Mouse (Mus musculus) kidney, adult 2 months (tissue): ENCODE data around the gene Hspb7. TPM values are rescaled to one million over a fixed set of nuclear protein-coding genes. Genes with fewer than 3 reads are reported as not detected.

Experiments
- DNase-seq: peaks from one replicate; pipeline ENCODE4 v3.0.0; 2021
- H3K27ac ChIP-seq: fragments of 200-500 bp; 2 replicates; pipeline ENCODE4 v1.5.1; 2012; ENCODE audit warnings: low read depth, low read length, control low read depth, inconsistent platforms; ENCODE audit not compliant: insufficient read depth
- H3K27me3 ChIP-seq: fragments of 200-500 bp; replicated peaks from 2 replicates; pipeline ENCODE4 v1.6.1; 2012; ENCODE audit warnings: mild to moderate bottlenecking, moderate library complexity, low read length, inconsistent platforms; ENCODE audit not compliant: control insufficient read depth, insufficient read depth
- H3K36me3 ChIP-seq: fragments of 200-500 bp; 2 replicates; pipeline ENCODE4 v1.6.1; 2012; ENCODE audit warnings: mild to moderate bottlenecking, moderate library complexity, low read length, inconsistent platforms; ENCODE audit not compliant: control insufficient read depth, insufficient read depth
- H3K4me1 ChIP-seq: fragments of 200-500 bp; 2 replicates; pipeline ENCODE4 v1.6.1; 2011; ENCODE audit warnings: low read length; ENCODE audit not compliant: control insufficient read depth, insufficient read depth
- H3K4me3 ChIP-seq: fragments of 200-500 bp; 2 replicates; pipeline ENCODE4 v1.5.1; 2011; ENCODE audit warnings: mild to moderate bottlenecking, low read depth, low read length, control low read depth; ENCODE audit not compliant: insufficient read depth
- CTCF ChIP-seq: fragments of 200-500 bp; conservative IDR thresholded peaks from 2 replicates; pipeline ENCODE4 v1.5.1; 2011; ENCODE audit warnings: low read depth, mild to moderate bottlenecking, control low read depth, low read length, moderate library complexity, mixed read lengths; ENCODE audit not compliant: insufficient read depth, insufficient read length
- POLR2A ChIP-seq: fragments of 200-500 bp; IDR thresholded peaks from one replicate; pipeline ENCODE4 v1.6.1; 2011; ENCODE audit warnings: low read depth, low read length, control low read depth
- WGBS: fragments of 180-500 bp; shearing (Covaris S2); methylation state at CpG from one replicate; pipeline ENCODE4 v1.1.7; 2018; 5-methylcytosine and 5-hydroxymethylcytosine counted together
- polyA plus RNA-seq: library from polyadenylated mRNA; depleted of rRNA; stranded (reverse); fragments of >200 nt; gene quantifications from 2 replicates; pipeline ENCODE4 v1.2.3, GENCODE M21; 2012

Hspb7 gene
- polyA plus RNA-seq, 1 experiment = 9.5 TPM

- Histone ChIP-seq H3K4me3 (no peak overlapping the region), H3K36me3 (no peaks in the 10 kb centered on the region), H3K4me1 (no peaks in the 10 kb centered on the region), H3K27me3 (no peaks in the 10 kb centered on the region), H3K27ac (peak overlapping the region; percentile 88)
- no peak for TF ChIP-seq CTCF
- no peak for TF ChIP-seq POLR2A
- no peak for DNase-seq
- 73% methylated on average over 10 of the region's 10 CpGs for WGBS
These were observed 6.5 kb downstream of the Hspb7 start for GRCm38 (mm10) chr4:141426796-141427745.

- H3K27me3 ChIP-seq = no peaks in the 10 kb centered on the region
- 92% methylated on average over 13 of the region's 13 CpGs for WGBS
These were observed 7.3 kb downstream of the Hspb7 start for GRCm38 (mm10) chr4:141427921-141428320.

GRCm38 (mm10) chr4:141429381-141429780 lies 8.8 kb downstream of the Hspb7 start:
- Histone ChIP-seq H3K27me3 (no peaks in the 10 kb centered on the region), H3K4me3 (no peak overlapping the region), H3K36me3 (no peaks in the 10 kb centered on the region), H3K27ac (no peak overlapping the region), H3K4me1 (no peaks in the 10 kb centered on the region)
- no peak for DNase-seq
- TF ChIP-seq POLR2A = no peak
- 74% methylated on average over 6 of the region's 6 CpGs for WGBS

More at GRCm38 (mm10) chr4:141427921-141428320, 7.3 kb downstream of the Hspb7 start:
- Histone ChIP-seq H3K27ac (no peak overlapping the region), H3K36me3 (no peaks in the 10 kb centered on the region), H3K4me1 (no peaks in the 10 kb centered on the region), H3K4me3 (no peak overlapping the region)
- TF ChIP-seq CTCF = no peak
- TF ChIP-seq POLR2A = no peak
- no peak for DNase-seq

DNA sequence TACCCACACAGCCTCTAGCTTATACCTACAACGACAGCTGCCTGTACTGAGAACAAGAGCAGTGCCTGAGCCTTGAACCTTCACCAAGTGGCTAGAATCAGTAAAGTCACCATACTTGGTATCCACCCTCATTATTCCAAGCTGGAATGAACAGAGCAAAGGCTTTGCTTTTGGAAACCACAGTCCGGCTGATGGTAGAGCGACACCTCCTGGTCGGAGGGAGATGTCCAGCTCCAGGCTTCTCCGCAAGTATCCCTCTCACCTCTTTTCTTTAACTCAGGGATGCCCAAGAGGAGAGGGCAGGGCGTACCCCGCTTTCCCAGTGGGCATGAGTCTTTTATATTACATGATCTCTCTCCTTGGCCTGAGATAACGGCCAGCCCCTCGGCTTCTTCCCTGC lies 9.3 kb downstream of the Hspb7 start:
- DNase-seq = peak; percentile 68
- H3K27ac ChIP-seq = no peak overlapping the region
- 54% methylated on average over 9 of the region's 9 CpGs for WGBS
- H3K4me1 ChIP-seq = no peaks in the 10 kb centered on the region
- no peaks in the 10 kb centered on the region for H3K27me3 ChIP-seq
- TF ChIP-seq POLR2A (no peak), CTCF (peak; percentile 75)
- no peaks in the 10 kb centered on the region for H3K36me3 ChIP-seq
- H3K4me3 ChIP-seq = no peak overlapping the region

DNA sequence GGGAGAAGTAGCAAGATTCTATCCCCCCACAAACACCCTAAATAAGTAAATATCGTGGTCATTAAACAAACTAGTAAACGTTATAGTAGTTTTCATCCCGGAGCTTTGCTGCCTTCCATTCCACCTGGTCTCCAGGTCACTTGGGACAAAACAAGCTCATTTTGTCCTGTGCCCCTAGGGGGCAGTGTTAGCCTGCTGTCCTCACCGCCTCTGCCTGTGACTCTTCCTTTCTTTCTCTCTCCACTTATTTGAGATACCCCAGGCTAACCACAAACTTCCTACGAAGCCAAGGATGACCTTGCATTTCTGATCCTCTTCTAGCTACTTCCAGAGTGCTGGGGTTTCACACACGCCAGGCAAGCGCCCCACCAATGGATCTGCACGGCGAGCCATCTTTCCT lies 10.4 kb downstream of the Hspb7 start:
- TF ChIP-seq CTCF = peak; percentile 94
- TF ChIP-seq POLR2A = no peak
- Histone ChIP-seq H3K27me3 (no peaks in the 10 kb centered on the region), H3K27ac (no peak overlapping the region), H3K4me1 (no peaks in the 10 kb centered on the region), H3K4me3 (no peak overlapping the region), H3K36me3 (no peaks in the 10 kb centered on the region)
- WGBS = 33% methylated on average over 9 of the region's 9 CpGs
- peak; percentile 83 for DNase-seq

GRCm38 (mm10) chr4:141432666-141433065 lies 12.1 kb downstream of the Hspb7 start:
- no peaks in the 10 kb centered on the region for H3K4me1 ChIP-seq
- peak; percentile 73 for DNase-seq
- no peak overlapping the region; the same call in 1 of the 2 replicates for H3K27ac ChIP-seq
- H3K4me3 ChIP-seq = no peak overlapping the region
- TF ChIP-seq CTCF (no peak), POLR2A (no peak)
- H3K36me3 ChIP-seq = no peaks in the 10 kb centered on the region
- no peaks in the 10 kb centered on the region for H3K27me3 ChIP-seq
- 36% methylated on average over 14 of the region's 14 CpGs for WGBS

DNA sequence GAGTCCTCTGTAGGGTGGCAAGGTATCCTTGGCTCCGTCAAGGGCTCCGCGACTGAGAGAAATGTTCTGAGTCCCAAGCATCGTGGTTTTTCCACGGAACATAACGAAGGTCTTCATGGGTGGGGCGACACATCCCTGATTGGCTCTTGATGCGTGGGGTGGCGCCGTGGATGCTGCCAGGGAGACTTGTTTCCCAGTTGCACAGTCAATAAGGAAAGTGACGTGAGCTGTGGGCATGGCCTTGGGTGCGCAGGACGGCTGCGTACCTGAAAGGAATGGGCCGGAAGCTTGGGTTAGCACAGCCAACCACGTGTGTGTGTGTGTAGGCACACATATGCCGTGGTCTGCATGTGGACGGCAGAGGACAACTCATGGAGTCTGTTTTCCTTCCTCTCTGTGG lies 12.6 kb downstream of the Hspb7 start:
- TF ChIP-seq POLR2A (no peak), CTCF (no peak)
- H3K27ac ChIP-seq = peak overlapping the region; percentile 36; the same call in 1 of the 2 replicates
- H3K4me1 ChIP-seq = no peaks in the 10 kb centered on the region
- DNase-seq = no peak
- 75% methylated on average over 18 of the region's 18 CpGs for WGBS
- no peak overlapping the region for H3K4me3 ChIP-seq
- H3K36me3 ChIP-seq = no peaks in the 10 kb centered on the region
- H3K27me3 ChIP-seq = no peaks in the 10 kb centered on the region
